Mouse (Mus musculus) lung, postnatal 36 days (tissue): ENCODE data around the gene Kat2b.
"Not testable (repeated sequence)": the region's sequence is repeated elsewhere in the genome, so short reads cannot be mapped to it uniquely, and the experiment has no call there.

Experiments
- DNase-seq: peaks from one replicate; pipeline ENCODE4 v3.0.0; 2022; ENCODE audit warnings: mixed read lengths

The Kat2b gene

DNA sequence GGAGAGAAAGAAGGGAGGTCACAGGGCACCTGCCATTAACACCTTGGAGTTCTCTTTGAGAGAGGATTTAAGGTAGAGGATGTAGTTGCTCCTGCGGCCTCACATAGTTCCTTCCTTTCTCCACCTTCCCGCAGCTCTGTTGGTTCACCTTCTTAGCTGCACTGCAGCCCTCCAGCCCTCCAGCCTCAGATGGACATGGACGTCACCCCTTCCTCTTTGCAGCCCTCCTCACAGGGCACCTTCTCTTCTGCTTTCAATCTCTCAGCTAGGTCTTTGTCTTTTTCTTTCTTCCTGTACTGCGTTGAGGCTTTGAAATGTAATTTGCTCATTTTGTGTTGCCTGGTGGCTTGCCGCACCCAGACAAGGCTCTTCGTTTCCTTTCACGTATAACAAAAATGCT lies 39.4 kb downstream of the Kat2b start:
- DNase-seq, result not testable (repeated sequence)

GRCm38 (mm10) chr17:53608924-53609323 lies 42.3 kb downstream of the Kat2b start:
- not testable (repeated sequence) for DNase-seq

GRCm38 (mm10) chr17:53617295-53617957 lies 50.8 kb downstream of the Kat2b start:
- no peak for DNase-seq

DNA sequence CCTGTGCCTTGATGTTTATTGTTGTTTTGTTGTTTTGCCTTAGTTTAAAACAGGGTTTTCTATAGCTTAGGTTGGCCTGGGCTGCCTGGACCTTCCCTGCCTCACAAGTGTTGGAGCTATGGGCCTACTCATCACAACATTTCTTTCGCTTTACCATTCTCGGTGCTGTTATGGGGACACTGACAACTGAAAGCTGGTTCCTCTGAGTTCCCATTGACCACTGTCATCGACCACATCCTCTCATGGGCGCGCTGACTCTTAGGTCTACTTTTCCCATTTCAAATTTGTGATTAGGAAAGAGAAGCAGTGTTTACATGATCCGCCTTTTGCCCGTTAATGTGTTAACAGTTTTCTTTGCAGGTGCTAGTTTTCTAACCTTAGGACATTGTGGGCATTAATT lies 51.7 kb downstream of the Kat2b start:
- no peak for DNase-seq

DNA sequence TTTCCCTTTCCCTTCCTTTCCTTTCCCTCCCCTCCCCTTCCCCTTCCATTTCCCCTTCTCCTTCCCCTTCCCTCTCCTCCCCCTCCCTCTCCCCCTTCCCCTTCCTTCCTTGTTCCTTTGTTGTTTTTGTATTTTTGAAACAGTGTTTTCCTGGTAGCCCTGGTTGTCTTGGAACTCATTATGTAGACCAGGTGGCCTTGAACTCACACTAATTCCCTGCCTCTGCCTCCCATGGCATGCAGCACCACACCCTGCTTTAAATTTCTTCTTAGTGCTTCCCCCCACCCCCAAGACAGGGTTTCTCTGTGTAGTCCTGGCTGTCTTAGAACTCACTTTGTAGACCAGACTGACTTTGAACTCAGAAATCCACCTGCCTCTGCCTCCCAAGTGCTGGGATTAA lies 52.7 kb downstream of the Kat2b start:
- DNase-seq, result no peak

DNA sequence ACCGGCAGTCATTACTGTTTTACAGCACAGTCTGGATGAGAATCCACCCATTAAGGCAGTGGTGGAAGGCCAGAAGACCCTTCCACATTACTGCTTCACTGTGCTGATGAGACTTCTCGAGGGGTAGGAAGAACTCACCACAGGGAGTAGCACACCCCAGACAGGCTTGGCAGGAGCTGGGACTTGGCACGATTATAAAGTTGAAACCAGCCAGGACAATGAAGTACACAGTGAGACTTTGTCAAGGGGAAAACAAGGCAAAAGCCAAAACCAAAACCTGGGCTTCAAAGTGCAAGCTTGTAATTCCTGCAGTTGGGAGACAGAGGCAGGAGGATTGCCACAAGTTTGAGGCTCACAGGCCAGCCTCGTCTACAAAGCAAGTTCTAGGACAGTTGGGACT lies 54.0 kb downstream of the Kat2b start:
- no peak for DNase-seq

GRCm38 (mm10) chr17:53622125-53622524 lies 55.5 kb downstream of the Kat2b start:
- no peak for DNase-seq

DNA sequence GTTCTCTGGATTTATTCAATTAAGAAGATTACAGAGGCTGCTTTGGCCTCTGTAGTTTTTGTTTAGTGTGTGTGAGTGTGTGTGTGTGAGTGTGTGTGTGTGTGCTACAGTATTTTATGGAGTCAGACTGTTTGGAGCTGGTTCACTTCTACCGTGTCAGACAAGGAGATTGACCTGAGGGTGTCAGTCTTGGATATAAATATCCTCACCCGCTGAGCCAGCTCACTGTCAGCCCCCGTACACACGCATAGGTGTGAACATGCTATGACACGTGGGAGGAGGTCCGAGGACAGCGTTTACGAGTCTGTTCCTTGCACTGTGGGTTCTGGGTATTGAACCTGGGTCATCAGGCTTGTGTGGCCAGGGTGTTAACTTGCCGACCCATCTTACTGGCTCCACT lies 57.1 kb downstream of the Kat2b start:
- DNase-seq, result no peak

- no peak for DNase-seq
These were observed 59.5 kb downstream of the Kat2b start for GRCm38 (mm10) chr17:53626160-53626559.

- DNase-seq, result peak; percentile 26
These were observed 60.8 kb downstream of the Kat2b start for GRCm38 (mm10) chr17:53627497-53627896.

DNA sequence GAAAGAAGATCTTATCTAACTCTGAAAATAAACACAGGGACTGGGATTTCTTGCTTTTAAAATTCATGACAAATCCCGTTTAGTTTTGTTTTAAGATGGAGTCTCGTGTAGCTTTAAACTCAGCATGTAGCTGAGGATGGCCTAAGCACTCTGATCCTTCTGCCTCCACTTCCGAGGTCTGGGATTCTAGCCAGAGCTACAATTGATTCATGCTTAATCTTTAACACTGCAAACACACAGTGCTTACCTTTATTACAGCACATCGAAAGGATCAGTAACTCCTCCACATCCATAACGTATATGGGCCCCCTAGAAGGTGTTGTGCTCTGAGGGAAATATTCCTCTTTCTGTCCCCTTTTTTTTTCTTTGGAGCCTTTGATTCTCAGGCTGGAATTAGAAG lies 61.5 kb downstream of the Kat2b start:
- DNase-seq, result peak; percentile 36

DNA sequence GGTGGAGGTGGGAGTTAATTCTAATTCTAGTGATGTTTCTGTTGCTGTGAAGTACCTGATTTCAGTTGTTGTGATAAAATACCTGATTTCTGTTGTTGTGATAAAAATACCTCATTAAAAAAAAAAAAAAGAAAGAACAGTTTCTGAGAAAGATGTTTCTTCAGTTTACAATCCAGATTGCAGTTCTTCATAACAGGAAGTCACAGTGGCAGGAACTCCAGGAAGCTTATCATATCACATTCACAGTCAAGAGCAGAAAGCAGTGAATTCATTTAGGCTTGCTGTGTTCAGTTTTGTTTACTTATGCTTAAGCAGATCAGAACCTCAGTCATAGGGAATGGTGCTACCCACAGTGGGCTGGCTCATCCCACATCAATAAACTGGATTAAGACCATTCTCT lies 64.7 kb downstream of the Kat2b start:
- no peak for DNase-seq

GRCm38 (mm10) chr17:53643360-53643759 lies 76.7 kb downstream of the Kat2b start:
- DNase-seq, result no peak

- DNase-seq, result peak; percentile 40
These were observed 83.6 kb downstream of the Kat2b start for GRCm38 (mm10) chr17:53650251-53650661.

DNA sequence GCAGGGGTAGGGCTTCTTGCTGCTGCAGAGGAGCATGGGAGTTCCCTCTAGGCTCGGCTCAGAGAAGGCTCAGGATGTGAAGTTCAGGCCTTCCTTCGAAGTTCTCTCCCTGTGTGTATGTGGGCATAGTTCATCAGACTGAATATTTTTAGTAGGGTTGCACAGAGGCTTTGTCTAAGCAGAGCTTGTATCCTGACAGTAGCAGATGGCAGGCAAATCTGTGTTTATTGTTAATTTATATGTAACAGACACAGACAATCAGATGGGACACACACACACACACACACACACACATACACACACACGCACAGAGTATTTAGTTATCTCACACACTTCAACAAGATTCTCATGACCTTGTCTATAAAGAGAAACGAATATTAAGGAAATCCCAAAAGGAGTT lies 87.9 kb downstream of the Kat2b start:
- no peak for DNase-seq

DNA sequence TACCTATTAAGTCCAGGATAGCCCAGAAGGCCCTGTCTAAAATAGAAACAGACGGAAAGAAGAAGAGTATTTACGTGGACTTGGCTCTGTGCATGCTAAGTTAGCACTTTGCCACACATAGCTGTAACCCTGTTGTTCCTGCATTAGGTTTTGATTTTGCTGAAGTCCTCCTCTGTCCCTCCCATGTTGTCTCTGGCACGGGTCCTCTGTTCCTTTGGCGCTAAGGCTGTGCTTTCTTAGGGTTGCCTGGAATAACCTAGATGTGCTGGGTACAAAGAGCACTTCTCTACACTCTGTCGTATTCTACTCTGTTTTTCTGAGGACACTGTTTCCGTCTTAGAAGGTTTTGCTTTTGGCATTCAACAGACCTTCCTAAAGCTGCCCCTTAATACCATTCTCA lies 88.4 kb downstream of the Kat2b start:
- DNase-seq, result no peak

GRCm38 (mm10) chr17:53655959-53656358 lies 89.3 kb downstream of the Kat2b start:
- no peak for DNase-seq

DNA sequence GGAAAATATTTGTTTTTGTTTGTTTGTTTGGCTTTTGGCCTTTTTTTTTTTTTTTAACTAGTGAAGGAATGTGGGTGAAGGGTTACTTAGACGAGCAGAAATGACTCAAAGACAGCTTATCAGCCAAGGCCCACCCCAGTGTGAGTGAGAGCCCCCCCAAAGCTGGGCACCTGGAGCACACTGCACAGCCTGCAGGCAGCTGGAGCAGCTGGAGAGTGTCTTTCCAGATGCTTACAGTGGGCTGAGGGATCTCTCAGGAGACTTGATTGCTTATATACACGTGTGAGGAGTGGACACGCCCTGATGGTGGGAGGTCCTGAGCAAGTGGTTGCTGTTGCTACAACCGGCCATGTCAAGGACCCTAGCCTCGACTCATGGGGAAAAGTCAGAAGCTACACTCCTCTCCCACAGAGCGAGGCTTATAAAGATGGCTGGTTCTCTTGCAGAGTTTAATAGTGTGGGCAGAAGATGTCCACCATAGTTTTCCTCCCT lies 89.8 kb downstream of the Kat2b start:
- DNase-seq, result no peak

- peak; percentile 27 for DNase-seq
These were observed 90.7 kb downstream of the Kat2b start for GRCm38 (mm10) chr17:53657391-53657790.

- DNase-seq, result no peak
These were observed 92.0 kb downstream of the Kat2b start for GRCm38 (mm10) chr17:53658668-53659067.

GRCm38 (mm10) chr17:53659230-53659629 lies 92.6 kb downstream of the Kat2b start:
- DNase-seq, result no peak

- no peak for DNase-seq
These were observed 93.1 kb downstream of the Kat2b start for GRCm38 (mm10) chr17:53659738-53660137.

GRCm38 (mm10) chr17:53661056-53661840 lies 94.6 kb downstream of the Kat2b start:
- DNase-seq, result no peak

GRCm38 (mm10) chr17:53664267-53664666 lies 97.6 kb downstream of the Kat2b start:
- DNase-seq, result no peak
